Mouse (Mus musculus) embryonic facial prominence, embryonic 13.5 days (tissue): ENCODE results near the gene Sgtb. TPM values are rescaled to one million over a fixed set of nuclear protein-coding genes. Genes with fewer than 3 reads are reported as not detected.

Experiments used
- ATAC-seq: fragments of 200-750 bp; cut with Nextera tagmentation; 2 replicates; pipeline ENCODE4 v1.8.0; 2017; ENCODE audit warnings: low read depth; ENCODE audit not compliant: insufficient number of reproducible peaks, insufficient read depth, low FRiP score, low TSS enrichment
- H3K27ac ChIP-seq: fragments of 300-500 bp; sonication (generic); 2 replicates; pipeline ENCODE4 v1.5.1; 2015; ENCODE audit warnings: moderate library complexity, mild to moderate bottlenecking, inconsistent platforms
- H3K27me3 ChIP-seq: fragments of 300-500 bp; sonication (generic); 2 replicates; pipeline ENCODE4 v1.6.1; 2015; ENCODE audit warnings: mild to moderate bottlenecking, inconsistent platforms
- H3K36me3 ChIP-seq: fragments of 300-500 bp; sonication (generic); 2 replicates; pipeline ENCODE4 v1.6.1; 2015; ENCODE audit warnings: mild to moderate bottlenecking, inconsistent platforms
- H3K4me1 ChIP-seq: fragments of 300-500 bp; sonication (generic); 2 replicates; pipeline ENCODE4 v1.6.1; 2015; ENCODE audit warnings: inconsistent platforms
- H3K4me2 ChIP-seq: fragments of 300-500 bp; sonication (generic); 2 replicates; pipeline ENCODE4 v1.6.1; 2015; ENCODE audit warnings: moderate library complexity, mild to moderate bottlenecking, inconsistent platforms
- H3K4me3 ChIP-seq: fragments of 300-500 bp; sonication (generic); 2 replicates; pipeline ENCODE4 v1.5.1; 2015; ENCODE audit warnings: mild to moderate bottlenecking, inconsistent platforms
- H3K9ac ChIP-seq: fragments of 300-500 bp; sonication (generic); 2 replicates; pipeline ENCODE4 v1.6.1; 2015; ENCODE audit warnings: mild to moderate bottlenecking, inconsistent platforms
- H3K9me3 ChIP-seq: fragments of 300-500 bp; sonication (generic); 2 replicates; pipeline ENCODE4 v1.6.1; 2016; ENCODE audit warnings: inconsistent platforms
- WGBS: fragments of 180-500 bp; shearing (Covaris S2); methylation state at CpG from one replicate; pipeline ENCODE4 v1.1.7; 2015; ENCODE audit warnings: mixed read lengths; 5-methylcytosine and 5-hydroxymethylcytosine counted together
- polyA plus RNA-seq: library from polyadenylated mRNA; unstranded; fragments of >200 nt; fragmentation: Nextera tagmentation; extraction: Ambion mirVana; gene quantifications from 2 replicates; pipeline ENCODE4 v1.2.1, GENCODE M21; 2015

Gene Sgtb
- polyA plus RNA-seq, 1 experiment from 2014 or later: 8.9 TPM

- Histone ChIP-seq H3K27ac (no peak overlapping the region), H3K4me2 (peak overlapping the region; percentile 85), H3K4me3 (peak overlapping the region; percentile 82), H3K36me3 (peaks cover 4% of the 10 kb centered on the region; the same call in 1 of the 2 replicates), H3K9me3 (peaks cover 3% of the 10 kb centered on the region; the same call in 1 of the 2 replicates), H3K9ac (peak overlapping the region; percentile 74; the same call in 1 of the 2 replicates), H3K27me3 (no peaks in the 10 kb centered on the region), H3K4me1 (peaks cover 25% of the 10 kb centered on the region)
- no peak for ATAC-seq
- WGBS: 45% methylated on average over 7 of the region's 7 CpGs
Measured at GRCm38 (mm10) chr13:104110526-104110925, 985 bp downstream of the Sgtb start.

- H3K9me3 ChIP-seq: peaks cover 3% of the 10 kb centered on the region; the same call in 1 of the 2 replicates
- no peak overlapping the region for H3K27ac ChIP-seq
- no peak overlapping the region for H3K4me3 ChIP-seq
- peaks cover 14% of the 10 kb centered on the region; the same call in 1 of the 2 replicates for H3K36me3 ChIP-seq
- no peaks in the 10 kb centered on the region for H3K27me3 ChIP-seq
- no peak overlapping the region for H3K9ac ChIP-seq
- peak overlapping the region; percentile 27 for H3K4me2 ChIP-seq
- H3K4me1 ChIP-seq: peaks cover 25% of the 10 kb centered on the region
- ATAC-seq: no peak
- WGBS: 17% methylated on average over 12 of the region's 12 CpGs
Measured at GRCm38 (mm10) chr13:104112266-104112900, 2.8 kb downstream of the Sgtb start.

GRCm38 (mm10) chr13:104113782-104114181, 4.2 kb downstream of the Sgtb start:
- Histone ChIP-seq H3K9me3 (peaks cover 3% of the 10 kb centered on the region; the same call in 1 of the 2 replicates), H3K9ac (no peak overlapping the region), H3K4me1 (peaks cover 25% of the 10 kb centered on the region), H3K27me3 (no peaks in the 10 kb centered on the region), H3K4me3 (no peak overlapping the region), H3K27ac (no peak overlapping the region), H3K4me2 (no peak overlapping the region), H3K36me3 (peaks cover 18% of the 10 kb centered on the region)
- 90% methylated on average over 4 of the region's 4 CpGs for WGBS
- ATAC-seq: no peak

- Histone ChIP-seq H3K27me3 (no peaks in the 10 kb centered on the region), H3K4me2 (no peak overlapping the region), H3K36me3 (peaks cover 23% of the 10 kb centered on the region), H3K4me1 (peaks cover 25% of the 10 kb centered on the region), H3K9me3 (peaks cover 3% of the 10 kb centered on the region; the same call in 1 of the 2 replicates), H3K9ac (no peak overlapping the region), H3K27ac (no peak overlapping the region), H3K4me3 (no peak overlapping the region)
- no peak for ATAC-seq
- WGBS: 93% methylated on average over 2 of the region's 2 CpGs
Measured at GRCm38 (mm10) chr13:104114827-104115226, 5.3 kb downstream of the Sgtb start.

GRCm38 (mm10) chr13:104122078-104122840, 12.7 kb downstream of the Sgtb start:
- no peak for ATAC-seq
- H3K4me3 ChIP-seq: no peak overlapping the region
- no peak overlapping the region for H3K27ac ChIP-seq
- H3K27me3 ChIP-seq: no peaks in the 10 kb centered on the region
- no peaks in the 10 kb centered on the region for H3K9me3 ChIP-seq
- no peaks in the 10 kb centered on the region for H3K4me1 ChIP-seq
- 61% methylated on average over 17 of the region's 17 CpGs for WGBS
- H3K9ac ChIP-seq: no peak overlapping the region
- H3K36me3 ChIP-seq: peaks cover 28% of the 10 kb centered on the region
- no peak overlapping the region for H3K4me2 ChIP-seq

- no peak overlapping the region for H3K4me3 ChIP-seq
- no peak overlapping the region for H3K9ac ChIP-seq
- H3K9me3 ChIP-seq: no peaks in the 10 kb centered on the region
- H3K36me3 ChIP-seq: peaks cover 22% of the 10 kb centered on the region
- no peaks in the 10 kb centered on the region for H3K27me3 ChIP-seq
- no peak overlapping the region for H3K4me2 ChIP-seq
- H3K27ac ChIP-seq: no peak overlapping the region
- ATAC-seq: no peak
- H3K4me1 ChIP-seq: no peaks in the 10 kb centered on the region
- 88% methylated on average over 20 of the region's 20 CpGs for WGBS
Measured at GRCm38 (mm10) chr13:104123662-104124381, 14.3 kb downstream of the Sgtb start.

- WGBS: 86% methylated on average over 2 of the region's 2 CpGs
- no peak for ATAC-seq
- Histone ChIP-seq H3K27me3 (no peaks in the 10 kb centered on the region), H3K4me2 (no peak overlapping the region), H3K4me3 (no peak overlapping the region), H3K36me3 (peaks cover 34% of the 10 kb centered on the region), H3K9me3 (no peaks in the 10 kb centered on the region), H3K9ac (no peak overlapping the region), H3K27ac (no peak overlapping the region), H3K4me1 (no peaks in the 10 kb centered on the region)
Measured at GRCm38 (mm10) chr13:104132561-104132960, 23.0 kb downstream of the Sgtb start.

- Histone ChIP-seq H3K4me1 (0 out of 2 replicates have a peak, but pooled peaks cover under 1% of the 10 kb centered on the region), H3K27ac (no peak overlapping the region), H3K9ac (no peak overlapping the region), H3K27me3 (no peaks in the 10 kb centered on the region), H3K36me3 (peaks cover 38% of the 10 kb centered on the region), H3K4me3 (no peak overlapping the region), H3K4me2 (no peak overlapping the region), H3K9me3 (no peaks in the 10 kb centered on the region)
- WGBS: 87% methylated on average over 4 of the region's 4 CpGs
- no peak for ATAC-seq
Measured at GRCm38 (mm10) chr13:104134510-104135085, 25.1 kb downstream of the Sgtb start.

GRCm38 (mm10) chr13:104139369-104140209, 30.0 kb downstream of the Sgtb start:
- H3K36me3 ChIP-seq: peaks cover 58% of the 10 kb centered on the region
- ATAC-seq: peak; percentile 26; the same call in 1 of the 2 replicates

GRCm38 (mm10) chr13:104144871-104145270, 35.3 kb downstream of the Sgtb start:
- no peak for ATAC-seq
- no peaks in the 10 kb centered on the region for H3K9me3 ChIP-seq
- no peak overlapping the region for H3K9ac ChIP-seq
- no peak overlapping the region for H3K4me2 ChIP-seq
- WGBS: 87% methylated on average over 9 of the region's 9 CpGs
- H3K36me3 ChIP-seq: peaks cover 86% of the 10 kb centered on the region
- H3K4me3 ChIP-seq: no peak overlapping the region
- no peak overlapping the region for H3K27ac ChIP-seq
- H3K27me3 ChIP-seq: no peaks in the 10 kb centered on the region
- no peaks in the 10 kb centered on the region for H3K4me1 ChIP-seq

More at GRCm38 (mm10) chr13:104139369-104140209, 30.0 kb downstream of the Sgtb start:
- no peak overlapping the region for H3K4me2 ChIP-seq
- no peak overlapping the region for H3K4me3 ChIP-seq
- H3K4me1 ChIP-seq: 0 out of 2 replicates have a peak, but pooled peaks cover 3% of the 10 kb centered on the region
- H3K9me3 ChIP-seq: no peaks in the 10 kb centered on the region
- no peak overlapping the region for H3K9ac ChIP-seq
- WGBS: 41% methylated on average over 13 of the region's 13 CpGs
- H3K27me3 ChIP-seq: no peaks in the 10 kb centered on the region
- no peak overlapping the region for H3K27ac ChIP-seq
